Mouse (Mus musculus) stomach, embryonic 14.5 days (tissue): Measurements from ENCODE around the gene Ppp2r5a. TPM values are rescaled to one million over a fixed set of nuclear protein-coding genes. Genes with fewer than 3 reads are reported as not detected.

Experiments
- polyA plus RNA-seq: library from polyadenylated mRNA; unstranded; fragments of >200 nt; fragmentation: Nextera tagmentation; extraction: Ambion mirVana; gene quantifications from 2 replicates; pipeline ENCODE4 v1.2.1, GENCODE M21; 2014

Gene Ppp2r5a
- polyA plus RNA-seq, 1 experiment from 2014 or later: 22.5 TPM

Other genes starting within 250 kb of the Ppp2r5a start
- not detected in 2 replicates for gene Fam71a, start 238.5 kb downstream of the Ppp2r5a start, polyA plus RNA-seq
- 2.9 and 3.7 TPM in 2 replicates for gene Atf3, start 185.2 kb downstream of the Ppp2r5a start, polyA plus RNA-seq
- 140 and 154 TPM in 2 replicates for gene Nenf, start 85.1 kb downstream of the Ppp2r5a start, polyA plus RNA-seq
- 22.0 and 22.1 TPM in 2 replicates for gene Tmem206, start 77.4 kb downstream of the Ppp2r5a start, polyA plus RNA-seq
- gene Dtl, start 172.3 kb upstream of the Ppp2r5a start, polyA plus RNA-seq: 61.5 and 62.7 TPM in 2 replicates
- 60.6 and 63.4 TPM in 2 replicates for gene Ints7, start 172.4 kb upstream of the Ppp2r5a start, polyA plus RNA-seq